Mouse (Mus musculus) adrenal gland, postnatal 25 days (tissue): ENCODE measurements around the gene Rheb. TPM values are rescaled to one million over a fixed set of nuclear protein-coding genes. Genes with fewer than 3 reads are reported as not detected.
"Not testable (repeated sequence)": the region's sequence is repeated elsewhere in the genome, so short reads cannot be mapped to it uniquely, and the experiment has no call there.

Experiments used
- DNase-seq: peaks from one replicate; pipeline ENCODE4 v3.0.0; 2021; ENCODE audit warnings: mixed read lengths
- long read RNA-seq: library from polyadenylated mRNA; stranded (forward); transcript quantifications from one replicate; pipeline ENCODE4 v2.0.0, GENCODE M21; 2021
- total RNA-seq: library from RNA; stranded (reverse); gene quantifications from 2 replicates; pipeline ENCODE4 v1.2.3, GENCODE M21; 2021

Rheb gene
- total RNA-seq: 83.9 and 85.1 TPM in 2 replicates
- long read RNA-seq, full-length matches to known transcripts: 157 of 169 reads
- long read RNA-seq, partial matches to known transcripts: 1 of 169 reads
- long read RNA-seq, other reads (novel, unspliced or antisense): 11 of 169 reads

DNA sequence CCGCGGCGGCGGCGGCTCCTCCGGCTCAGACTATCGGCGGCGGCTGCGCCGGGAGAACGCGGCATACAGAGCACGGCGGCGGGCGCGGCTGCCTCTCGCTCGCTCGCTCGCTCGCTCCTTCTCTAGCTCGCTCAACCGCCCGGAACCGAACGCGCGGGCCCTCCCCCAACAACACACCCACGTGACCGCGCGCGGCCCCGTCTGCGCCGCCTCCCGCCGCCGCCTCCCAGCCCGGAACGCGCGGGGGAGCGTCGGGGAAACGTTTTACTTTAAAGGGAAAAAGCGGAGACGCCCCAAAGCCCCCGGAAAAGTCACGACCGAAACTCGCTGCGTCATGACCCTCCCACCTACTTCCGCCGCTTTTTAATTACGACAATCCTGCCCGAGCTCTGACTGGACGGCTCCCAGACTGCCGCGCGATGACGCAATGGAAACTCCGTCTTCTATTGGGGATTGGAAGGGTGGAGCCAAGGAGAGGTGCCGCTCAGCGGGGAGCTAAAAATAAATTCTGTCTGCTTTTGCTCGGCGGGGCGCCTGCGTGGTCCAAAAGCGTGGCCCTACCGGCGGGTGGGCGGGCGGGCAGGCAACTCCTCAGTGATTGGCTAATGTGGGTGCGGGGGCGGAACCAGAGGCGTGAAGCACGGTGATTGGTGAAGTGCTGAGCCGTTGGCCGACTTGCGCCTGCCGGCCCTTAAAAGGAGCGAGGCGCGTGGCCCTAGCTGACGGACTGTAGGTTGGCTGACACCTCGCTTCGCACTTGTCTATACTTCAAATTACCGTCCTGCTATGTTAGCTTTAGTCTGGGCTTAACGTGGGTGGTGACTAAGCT lies at the start of gene Rheb:
Rheb (minus strand) TSS at position 351 of the 829 bp plus-strand sequence.
- DNase-seq: peak; percentile 98

DNA sequence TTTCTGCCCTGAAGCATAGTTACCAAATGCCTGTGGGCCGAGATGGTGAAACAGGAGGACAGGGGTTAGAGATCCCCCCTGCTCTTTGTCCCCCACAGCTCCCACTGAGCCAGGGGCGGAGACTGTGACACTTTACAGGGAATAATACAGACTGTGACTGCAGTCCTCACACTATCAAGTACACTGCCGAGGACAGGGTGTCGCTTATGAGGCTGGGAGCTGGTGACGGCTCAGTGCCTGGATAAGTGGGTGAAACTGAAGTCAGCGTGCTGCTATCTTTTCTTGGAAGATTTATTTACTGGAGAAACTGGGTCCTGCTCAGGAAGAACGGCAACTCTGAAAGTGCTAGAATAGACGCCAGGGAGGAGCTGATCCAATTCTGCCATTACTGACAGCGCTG lies 47.4 kb upstream of the Rheb start:
- DNase-seq: no peak

DNA sequence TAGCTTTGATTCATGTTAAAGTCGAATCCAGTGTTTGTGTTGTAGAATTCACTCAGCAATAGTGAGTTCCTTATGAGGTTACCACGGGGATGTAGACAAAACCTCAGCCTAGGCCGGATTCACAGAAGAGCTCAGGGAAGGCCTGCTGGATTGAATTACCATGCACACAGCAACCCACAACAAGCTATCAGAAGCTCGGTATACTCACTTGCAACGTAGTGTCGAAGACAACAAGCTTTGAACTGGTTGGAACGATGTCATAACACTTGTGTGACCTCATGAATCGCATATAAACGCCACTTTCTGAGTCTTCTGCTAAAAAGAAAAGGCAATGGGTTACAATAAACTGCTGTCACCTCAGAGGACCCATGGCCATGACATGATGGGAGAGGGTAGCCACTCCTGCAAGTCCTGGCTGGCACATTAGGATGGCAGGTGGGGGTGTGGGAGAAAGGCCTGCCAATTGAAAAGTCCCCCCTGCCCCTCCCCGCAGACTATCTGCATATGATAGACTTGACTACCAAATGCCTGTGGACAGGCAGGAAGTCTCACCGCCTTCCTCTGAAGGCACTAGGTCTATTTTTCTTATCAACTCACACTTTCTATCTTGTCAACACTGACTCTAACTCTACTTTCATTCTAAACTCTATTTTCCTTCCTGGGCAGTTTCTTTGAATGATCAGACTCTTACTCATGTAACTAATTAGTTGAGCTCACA lies 46.6 kb upstream of the Rheb start:
- DNase-seq: no peak

DNA sequence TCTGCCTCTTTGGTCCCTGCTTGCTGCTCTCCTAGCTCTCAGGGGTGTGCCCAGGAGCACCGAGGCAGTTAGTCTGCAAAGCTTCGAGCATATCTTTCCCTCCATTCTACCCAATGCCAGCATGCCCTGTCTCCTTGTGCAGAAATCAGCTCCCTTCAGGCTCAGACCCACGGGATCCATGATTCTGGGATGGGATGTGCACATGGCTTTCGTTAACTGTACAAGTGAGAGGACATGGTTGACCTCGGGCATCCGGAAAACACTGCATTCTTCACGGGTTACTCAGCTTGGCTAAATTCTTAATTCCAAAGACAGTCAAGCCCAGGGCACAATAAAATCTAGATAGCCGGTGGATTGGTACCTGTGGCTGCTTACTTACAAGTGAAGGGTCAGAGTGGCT lies 44.8 kb upstream of the Rheb start:
- DNase-seq: no peak

- DNase-seq: no peak
Observed at GRCm38 (mm10) chr5:24878713-24879112, 36.3 kb upstream of the Rheb start.

GRCm38 (mm10) chr5:24877836-24878624 lies 35.6 kb upstream of the Rheb start:
- DNase-seq: no peak

DNA sequence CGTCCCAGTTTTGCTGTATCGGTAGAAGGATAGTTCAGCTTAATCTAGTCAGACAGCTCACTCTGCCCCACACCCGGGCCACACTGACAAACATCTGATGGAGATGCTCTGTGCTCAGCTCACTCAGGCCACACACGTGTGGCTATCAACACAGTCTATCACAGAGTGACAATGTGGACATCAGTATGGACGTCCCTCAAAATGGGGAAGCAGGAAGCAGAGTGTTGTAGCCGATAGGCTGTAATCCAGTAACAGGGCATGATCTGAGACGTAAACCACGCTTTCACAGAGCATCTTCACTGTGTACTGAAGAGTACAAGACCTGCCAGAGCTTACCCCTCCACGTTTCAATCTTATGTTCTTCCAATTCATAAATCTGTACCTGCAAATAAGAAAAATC lies 34.2 kb upstream of the Rheb start:
- DNase-seq: no peak

DNA sequence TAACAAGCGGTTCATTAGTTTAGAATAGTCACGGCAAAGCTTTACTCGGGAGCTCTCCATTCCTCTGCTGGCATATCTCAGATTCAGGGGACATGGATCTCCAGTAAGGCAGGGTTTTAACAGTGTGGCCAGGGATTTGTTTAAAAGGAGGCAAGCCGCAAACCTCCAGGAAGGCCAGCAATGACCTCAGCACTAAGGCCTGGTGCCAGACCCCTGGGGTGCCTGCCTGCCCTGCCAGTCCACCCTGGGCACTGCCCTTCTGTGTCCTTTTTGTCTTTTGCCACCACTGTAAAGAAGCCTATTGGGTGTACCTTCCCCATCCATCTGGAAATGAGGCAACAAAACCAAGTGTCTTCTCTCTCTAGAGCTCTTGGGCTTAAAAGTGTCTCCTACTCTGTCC lies 31.7 kb upstream of the Rheb start:
- peak; percentile 23 for DNase-seq

DNA sequence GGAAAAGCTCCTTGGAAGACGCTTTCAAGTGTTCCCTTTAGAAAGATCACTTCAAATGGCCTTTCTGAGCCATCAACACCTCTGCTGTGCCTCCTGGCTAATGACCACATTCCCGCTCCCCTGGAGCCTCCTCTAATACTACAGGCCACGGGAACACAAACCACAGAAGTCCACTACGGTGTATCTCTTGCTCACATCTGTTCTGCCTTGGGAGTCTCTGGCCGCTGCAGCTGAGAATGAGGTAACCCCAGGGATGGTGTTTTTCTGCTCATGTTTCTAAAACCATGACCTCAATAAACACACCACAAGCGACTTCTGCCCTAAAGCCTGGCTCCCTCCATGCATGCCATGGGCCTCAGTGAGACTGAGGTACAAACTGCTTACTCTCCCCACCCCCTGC lies 30.8 kb upstream of the Rheb start:
- DNase-seq: no peak

GRCm38 (mm10) chr5:24871276-24871675 lies 28.9 kb upstream of the Rheb start:
- peak; percentile 60 for DNase-seq

DNA sequence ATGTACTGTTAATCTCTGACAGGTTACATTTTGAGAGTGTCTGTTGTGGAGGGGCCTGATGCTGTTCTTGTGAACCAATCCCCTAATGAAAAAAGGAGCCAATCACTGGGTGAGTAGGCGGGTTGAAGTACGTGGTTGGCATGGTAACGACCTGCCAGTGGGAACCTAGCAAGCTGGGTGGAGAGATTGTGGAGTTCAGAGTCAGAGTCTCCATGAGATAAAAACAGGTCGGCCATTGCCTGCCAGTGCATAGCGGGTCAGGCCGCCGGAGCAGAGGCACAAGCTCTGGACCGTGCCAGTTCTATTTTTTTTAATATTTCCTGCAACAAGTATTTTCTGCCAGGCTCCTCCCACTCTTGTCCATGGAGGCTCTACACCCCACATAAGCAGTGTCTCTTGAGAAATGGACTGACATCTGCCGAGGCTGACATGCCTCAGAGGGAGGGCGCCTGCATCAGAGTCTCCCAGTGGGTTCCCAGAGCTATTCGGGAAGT lies 27.4 kb upstream of the Rheb start:
- no peak for DNase-seq

DNA sequence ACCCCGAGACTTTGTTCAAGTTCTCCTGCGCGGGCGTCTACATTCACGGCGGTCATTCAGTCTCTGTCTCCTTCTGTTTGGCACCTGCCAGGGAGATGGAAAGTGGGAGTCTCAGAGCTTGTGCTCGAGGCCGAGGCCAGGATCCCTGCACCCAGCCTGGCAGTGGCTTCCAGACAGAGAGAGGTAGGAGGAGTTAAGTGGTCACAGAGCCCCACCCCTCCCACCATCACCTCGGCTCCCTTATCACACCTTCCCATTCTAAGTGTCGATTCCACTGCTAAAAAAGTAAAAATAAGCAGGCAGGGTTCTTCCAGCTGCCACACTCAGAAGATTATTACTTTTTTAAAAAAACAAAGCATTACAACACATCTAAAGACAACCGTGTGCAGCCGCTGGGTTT lies 21.4 kb upstream of the Rheb start:
- no peak for DNase-seq

DNA sequence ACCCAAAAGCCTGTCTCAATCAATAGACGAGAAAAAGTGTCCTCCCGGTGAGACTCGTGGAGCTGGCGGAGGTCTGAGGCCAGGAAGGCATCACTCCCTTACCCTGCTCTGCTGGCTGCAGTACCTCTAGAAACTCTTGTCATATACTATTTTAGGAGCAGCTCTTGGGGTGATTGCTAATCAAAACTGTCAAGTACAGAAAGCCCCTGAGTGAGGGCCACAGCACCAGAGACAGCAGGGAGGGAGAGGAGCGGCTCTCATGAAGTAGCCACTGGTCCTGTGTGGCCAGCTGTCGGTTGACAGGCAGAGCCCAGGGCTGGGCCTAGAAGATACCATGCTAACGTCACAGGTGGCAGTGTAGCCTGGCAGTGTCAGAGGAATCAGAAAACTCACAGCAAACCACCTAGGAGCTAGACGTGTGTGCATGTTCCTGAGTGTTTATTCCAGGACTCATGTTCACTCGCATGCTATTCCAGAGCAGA lies 19.1 kb upstream of the Rheb start:
- no peak for DNase-seq

DNA sequence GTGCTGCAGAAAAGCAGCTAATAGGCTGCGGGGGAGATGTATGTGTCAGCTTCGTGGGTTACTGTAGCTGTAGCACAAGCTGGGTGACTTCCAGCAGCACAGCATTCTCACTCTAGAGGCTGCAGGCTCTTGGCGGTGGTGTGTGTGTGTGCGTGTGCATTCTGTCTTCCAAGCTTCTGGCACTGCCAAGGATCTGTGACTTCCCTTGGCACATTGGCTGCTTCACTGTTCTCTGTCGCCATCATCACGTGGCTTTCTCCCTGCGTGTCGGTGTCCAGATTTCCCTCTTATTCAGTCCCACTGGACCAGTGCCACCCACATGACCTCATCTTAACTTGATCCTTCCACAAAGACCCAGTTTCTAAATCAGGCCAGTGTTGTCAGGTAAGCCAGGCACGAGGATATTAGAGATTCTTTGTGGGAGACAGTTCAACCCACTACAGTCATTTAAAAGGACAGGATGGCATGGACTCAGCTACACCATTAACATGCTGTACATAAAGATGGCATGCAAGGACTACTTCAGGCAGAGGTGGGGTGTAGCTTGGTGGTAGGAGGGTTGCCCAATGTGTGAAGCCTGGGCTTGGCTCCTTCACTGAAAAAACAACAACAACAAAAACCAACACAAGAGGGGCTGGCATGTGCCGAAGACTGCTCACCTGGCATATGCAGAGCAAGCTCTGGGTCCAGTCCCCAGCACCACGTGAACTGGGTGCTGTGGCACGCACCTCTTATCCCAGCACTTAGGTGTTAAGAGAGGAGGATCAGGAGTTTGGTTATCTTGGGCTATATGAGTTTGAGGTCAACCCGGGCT lies 18.4 kb upstream of the Rheb start:
- DNase-seq: peak; percentile 66

- DNase-seq: no peak
Observed at GRCm38 (mm10) chr5:24859771-24860540, 17.5 kb upstream of the Rheb start.

- no peak for DNase-seq
Observed at GRCm38 (mm10) chr5:24854827-24855600, 12.6 kb upstream of the Rheb start.

GRCm38 (mm10) chr5:24854256-24854655 lies 11.8 kb upstream of the Rheb start:
- peak; percentile 53 for DNase-seq

- not testable (repeated sequence) for DNase-seq
Observed at GRCm38 (mm10) chr5:24848261-24848660, 5.8 kb upstream of the Rheb start.

DNA sequence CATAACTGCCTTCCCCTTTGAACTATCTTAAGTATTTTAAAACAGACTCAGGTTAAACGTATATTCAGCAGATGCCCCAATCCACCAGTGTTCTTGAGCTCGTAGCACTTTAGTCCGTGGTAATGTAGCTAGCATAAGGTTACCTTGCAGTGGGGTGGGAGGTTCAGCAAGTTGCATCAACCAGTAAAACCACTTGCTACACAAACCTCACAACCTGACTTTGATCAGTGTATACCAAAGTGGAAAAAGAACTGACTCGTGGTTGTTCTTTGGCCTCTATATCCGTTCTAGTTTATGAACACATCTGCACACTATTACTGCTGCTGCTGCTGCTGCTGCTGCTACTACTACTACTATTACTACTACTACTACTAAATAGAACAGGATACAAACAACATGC lies 1.4 kb upstream of the Rheb start:
- no peak for DNase-seq

DNA sequence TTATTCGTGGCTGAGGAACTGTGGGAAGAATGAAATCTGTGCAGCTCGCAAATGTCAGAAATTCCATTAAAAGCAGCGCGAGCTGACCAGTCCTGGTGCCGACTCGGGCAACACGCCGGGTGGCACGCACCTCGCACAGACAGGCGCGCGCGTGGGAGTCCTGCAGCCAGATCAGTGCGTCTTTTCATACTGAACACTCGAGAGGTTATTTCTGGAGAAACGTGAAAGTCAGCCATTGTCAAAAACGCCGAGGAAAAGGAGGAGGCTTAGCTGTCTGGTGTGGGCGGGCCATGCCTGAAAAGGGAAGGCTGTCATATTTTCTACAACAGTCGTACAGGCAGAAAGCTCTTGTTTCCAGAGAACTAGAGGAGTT lies 665 bp upstream of the Rheb start:
- no peak for DNase-seq
